Mouse (Mus musculus) limb, embryonic 11.5 days (tissue): ENCODE results near the gene Ercc6l. TPM values are rescaled to one million over a fixed set of nuclear protein-coding genes. Genes with fewer than 3 reads are reported as not detected.
A peak's percentile ranks its signal among the peaks of the same experiment; 100 is the strongest.

Source experiments
- ATAC-seq: fragments of 200-750 bp; cut with Nextera tagmentation; 2 replicates; pipeline ENCODE4 v1.8.0; 2017; ENCODE audit warnings: low read depth; ENCODE audit not compliant: insufficient number of reproducible peaks, low FRiP score, low TSS enrichment
- DNase-seq: peaks from one replicate; pipeline ENCODE4 v3.0.0-alpha.2; 2015; ENCODE audit warnings: low spot score
- H3K27ac ChIP-seq: fragments of 300-500 bp; sonication (generic); replicated peaks from 2 replicates; pipeline ENCODE4 v1.5.1; 2014; ENCODE audit warnings: low read depth, mild to moderate bottlenecking, low read length
- H3K27me3 ChIP-seq: fragments of 300-500 bp; sonication (generic); 2 replicates; pipeline ENCODE4 v1.6.1; 2014; ENCODE audit warnings: mild to moderate bottlenecking, low read length, mixed read lengths; ENCODE audit not compliant: control insufficient read depth, insufficient read depth
- H3K36me3 ChIP-seq: fragments of 300-500 bp; sonication (generic); 2 replicates; pipeline ENCODE4 v1.6.1; 2014; ENCODE audit warnings: mild to moderate bottlenecking, low read length, moderate library complexity, mixed read lengths; ENCODE audit not compliant: control insufficient read depth, insufficient read depth
- H3K4me1 ChIP-seq: fragments of 300-500 bp; sonication (generic); 2 replicates; pipeline ENCODE4 v1.6.1; 2014; ENCODE audit warnings: low read length, mixed read lengths; ENCODE audit not compliant: control insufficient read depth, insufficient read depth
- H3K4me2 ChIP-seq: fragments of 300-500 bp; sonication (generic); 2 replicates; pipeline ENCODE4 v1.6.1; 2014; ENCODE audit warnings: low read depth, mild to moderate bottlenecking, moderate library complexity; ENCODE audit not compliant: severe bottlenecking
- H3K4me3 ChIP-seq: fragments of 300-500 bp; sonication (generic); 2 replicates; pipeline ENCODE4 v1.5.1; 2014; ENCODE audit warnings: low read depth, low read length
- H3K9ac ChIP-seq: fragments of 300-500 bp; sonication (generic); 2 replicates; pipeline ENCODE4 v1.6.1; 2014; ENCODE audit warnings: mild to moderate bottlenecking, low read length
- H3K9me3 ChIP-seq: fragments of 300-500 bp; sonication (generic); 2 replicates; pipeline ENCODE4 v1.6.1; 2016; ENCODE audit warnings: low read length; ENCODE audit not compliant: control insufficient read depth
- WGBS: fragments of 180-500 bp; shearing (Covaris S2); extraction: QIAGEN DNeasy Blood & Tissue Kit; methylation state at CpG from one replicate; pipeline ENCODE4 v1.1.7; 2014; 5-methylcytosine and 5-hydroxymethylcytosine counted together
- polyA plus RNA-seq: library from polyadenylated mRNA; unstranded; fragments of >200 nt; fragmentation: Nextera tagmentation; extraction: Ambion mirVana; gene quantifications from 2 replicates; pipeline ENCODE4 v1.2.1, GENCODE M21; 2014

Gene Ercc6l
- polyA plus RNA-seq, 1 experiment from 2014 or later = 26.4 TPM

DNA sequence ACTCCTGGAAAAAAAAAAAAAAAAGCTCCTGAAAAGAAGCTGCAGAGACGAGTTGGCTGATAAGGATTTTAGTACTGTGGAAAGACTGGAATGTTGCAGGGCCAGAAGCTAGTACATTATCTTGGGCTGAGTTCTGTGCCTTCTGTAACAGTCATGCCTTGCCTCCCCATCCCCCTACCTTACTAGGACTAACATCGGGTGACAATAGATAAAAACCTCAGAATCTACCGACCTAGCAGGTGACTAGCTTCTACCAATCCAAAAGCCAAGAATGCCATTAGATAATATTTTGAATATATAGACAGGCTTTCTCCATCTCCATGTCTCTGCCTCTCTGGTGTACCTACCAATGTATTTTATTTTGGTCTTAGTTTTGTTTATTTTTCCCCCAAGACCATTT lies 14.0 kb upstream of the Ercc6l start:
- no peak for DNase-seq
- no peak overlapping the region for H3K9ac ChIP-seq
- H3K36me3 ChIP-seq = no peaks in the 10 kb centered on the region
- H3K4me3 ChIP-seq = no peak overlapping the region
- H3K27ac ChIP-seq = no peak overlapping the region
- no peaks in the 10 kb centered on the region for H3K9me3 ChIP-seq
- no peak overlapping the region for H3K4me2 ChIP-seq
- no peaks in the 10 kb centered on the region for H3K27me3 ChIP-seq
- WGBS = 70% methylated on average over 3 of the region's 3 CpGs
- no peak for ATAC-seq
- no peaks in the 10 kb centered on the region for H3K4me1 ChIP-seq

DNA sequence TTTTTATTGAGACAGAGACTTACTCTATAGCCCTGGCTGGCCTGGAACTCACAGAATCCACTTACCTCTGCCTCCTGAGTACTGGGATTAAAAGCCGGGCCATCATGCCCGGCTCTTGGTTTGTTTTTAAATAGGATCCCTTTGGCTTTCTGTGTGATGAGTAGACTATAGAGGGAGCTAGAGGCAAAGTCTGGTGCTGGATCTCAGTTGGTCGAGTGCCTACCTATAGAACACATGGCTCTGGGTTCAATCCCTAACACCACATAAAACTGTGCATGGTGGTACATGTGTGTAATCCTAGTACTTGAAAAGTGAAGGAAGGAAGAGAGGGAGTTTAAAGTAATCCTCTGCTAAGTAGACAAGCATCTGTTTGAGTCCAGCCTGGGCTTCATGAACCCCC lies 13.2 kb upstream of the Ercc6l start:
- 41% methylated on average over 3 of the region's 3 CpGs for WGBS

DNA sequence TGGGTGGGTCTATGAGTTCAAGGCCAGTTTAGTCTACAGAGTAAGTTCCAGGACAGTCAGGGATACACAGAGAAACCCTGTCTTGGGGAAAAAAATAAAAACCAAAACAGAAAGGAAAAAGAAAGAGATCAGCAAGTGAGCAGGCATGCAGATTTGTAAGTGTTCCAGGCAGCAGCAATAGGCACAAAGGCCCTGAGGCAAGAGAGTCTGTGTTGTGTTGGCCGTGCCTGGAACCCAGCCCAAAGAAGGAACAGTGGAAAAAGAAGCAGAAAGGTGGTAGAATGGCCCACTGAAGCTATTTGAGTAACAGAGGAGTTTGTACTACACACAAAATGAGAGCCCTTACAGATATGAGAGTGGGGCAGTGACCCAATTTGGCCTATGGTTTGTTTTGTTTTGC lies 12.8 kb upstream of the Ercc6l start:
- Histone ChIP-seq H3K4me1 (no peaks in the 10 kb centered on the region), H3K9me3 (no peaks in the 10 kb centered on the region), H3K4me3 (no peak overlapping the region), H3K4me2 (no peak overlapping the region), H3K9ac (no peak overlapping the region), H3K27ac (no peak overlapping the region), H3K27me3 (no peaks in the 10 kb centered on the region), H3K36me3 (no peaks in the 10 kb centered on the region)
- WGBS = 59% methylated on average over 1 of the region's 1 CpGs
- ATAC-seq (no peak), DNase-seq (no peak)

More for the DNA sequence above, 13.2 kb upstream of the Ercc6l start:
- Histone ChIP-seq H3K9ac (no peak overlapping the region), H3K27me3 (no peaks in the 10 kb centered on the region), H3K4me3 (no peak overlapping the region), H3K4me2 (no peak overlapping the region), H3K36me3 (no peaks in the 10 kb centered on the region), H3K9me3 (no peaks in the 10 kb centered on the region), H3K4me1 (no peaks in the 10 kb centered on the region), H3K27ac (no peak overlapping the region)
- DNase-seq = no peak
- ATAC-seq = no peak

DNA sequence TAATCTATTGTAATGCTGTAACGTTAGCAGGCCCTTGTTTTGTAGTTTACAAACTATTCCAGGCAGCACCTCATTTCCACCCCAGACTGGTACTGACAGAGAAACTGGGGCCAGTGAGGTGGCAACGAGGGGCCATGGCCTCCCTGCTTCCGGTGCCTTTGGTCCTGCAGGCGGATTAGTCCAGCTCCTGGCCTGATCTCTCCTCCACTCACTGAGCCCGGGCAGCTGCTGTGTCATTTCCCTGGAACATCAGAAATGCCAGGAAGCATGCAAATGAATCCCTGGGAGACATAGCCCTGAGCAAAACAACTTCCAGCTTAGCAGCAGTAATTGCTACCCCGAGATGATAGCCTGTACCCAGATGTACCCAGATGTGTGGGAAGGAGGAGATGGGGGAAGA lies 10.1 kb upstream of the Ercc6l start:
- ATAC-seq = no peak
- WGBS = 18% methylated on average over 6 of the region's 6 CpGs
- H3K4me1 ChIP-seq = no peaks in the 10 kb centered on the region
- H3K4me3 ChIP-seq = no peak overlapping the region
- H3K27ac ChIP-seq = no peak overlapping the region
- no peak for DNase-seq
- 0 out of 2 replicates have a peak overlapping the region, but pooled peaks have one; percentile 4 for H3K9ac ChIP-seq
- no peaks in the 10 kb centered on the region for H3K27me3 ChIP-seq
- H3K36me3 ChIP-seq = no peaks in the 10 kb centered on the region
- no peaks in the 10 kb centered on the region for H3K9me3 ChIP-seq
- no peak overlapping the region for H3K4me2 ChIP-seq

DNA sequence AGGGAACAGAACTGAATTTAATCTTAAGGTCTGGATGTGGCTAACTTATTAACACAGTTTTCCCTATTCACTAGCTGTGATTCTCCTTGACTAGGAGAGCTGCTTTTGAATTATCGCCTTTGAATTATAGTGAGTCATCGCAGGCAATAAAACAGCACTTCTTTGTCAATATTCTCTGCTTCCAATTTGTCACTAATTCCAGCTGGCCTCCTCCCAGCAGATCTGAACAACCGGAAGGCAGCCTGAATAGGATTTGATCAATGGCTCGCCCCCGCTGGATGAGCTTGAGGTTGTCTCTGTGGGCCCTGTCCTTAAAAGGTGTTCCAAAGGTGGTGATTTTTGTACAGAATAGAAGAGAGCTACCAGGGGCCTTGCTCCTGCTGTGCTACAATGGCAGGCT lies 9.6 kb upstream of the Ercc6l start:
- DNase-seq = no peak
- Histone ChIP-seq H3K9ac (no peak overlapping the region), H3K36me3 (no peaks in the 10 kb centered on the region), H3K4me2 (no peak overlapping the region), H3K4me3 (no peak overlapping the region), H3K27ac (no peak overlapping the region), H3K27me3 (no peaks in the 10 kb centered on the region), H3K9me3 (no peaks in the 10 kb centered on the region), H3K4me1 (no peaks in the 10 kb centered on the region)
- ATAC-seq = no peak
- 39% methylated on average over 5 of the region's 5 CpGs for WGBS

DNA sequence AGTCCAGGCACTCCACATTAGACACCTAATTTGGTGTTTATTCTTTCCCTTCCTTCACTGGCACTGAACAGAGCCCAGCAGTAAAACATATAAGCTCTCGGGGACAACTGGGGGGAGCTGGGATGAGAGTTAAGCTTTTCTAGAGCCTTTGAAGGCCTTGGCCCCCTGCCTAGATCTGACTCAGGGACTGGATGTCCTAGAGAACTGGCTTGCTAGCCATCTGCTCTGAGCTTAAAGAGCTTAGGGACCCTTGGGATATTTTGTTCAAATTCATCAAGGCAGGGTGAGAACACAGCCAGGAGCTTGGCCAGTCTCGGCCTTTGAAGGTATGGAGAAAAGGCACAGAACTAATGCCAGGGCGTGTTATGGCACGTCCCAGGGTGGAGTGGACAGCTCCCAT lies 6.6 kb upstream of the Ercc6l start:
- DNase-seq (no peak), ATAC-seq (no peak)
- Histone ChIP-seq H3K27me3 (no peaks in the 10 kb centered on the region), H3K9ac (no peak overlapping the region), H3K36me3 (no peaks in the 10 kb centered on the region), H3K27ac (no peak overlapping the region), H3K4me2 (no peak overlapping the region), H3K4me3 (no peak overlapping the region), H3K9me3 (no peaks in the 10 kb centered on the region), H3K4me1 (no peaks in the 10 kb centered on the region)
- 72% methylated on average over 4 of the region's 4 CpGs for WGBS

DNA sequence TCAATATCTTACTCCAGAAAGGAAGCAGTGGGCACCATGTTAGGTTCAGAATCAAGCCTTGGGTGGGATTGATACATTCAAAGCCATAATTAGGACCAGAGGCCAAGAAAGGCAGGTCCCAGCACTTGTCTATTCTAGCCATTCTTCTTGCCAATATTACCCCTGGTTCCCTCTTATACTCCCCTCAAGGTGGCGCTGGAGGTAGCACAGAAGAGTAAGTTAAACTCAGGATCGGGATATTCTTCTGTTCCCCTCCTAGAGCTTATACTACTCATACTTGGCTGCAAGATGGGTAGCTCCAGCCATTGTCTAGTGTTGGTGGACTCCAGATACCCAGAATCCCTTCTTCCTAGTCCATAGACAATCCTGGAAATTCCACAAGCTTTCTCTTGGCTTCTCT lies 6.2 kb upstream of the Ercc6l start:
- no peak overlapping the region for H3K4me3 ChIP-seq
- no peaks in the 10 kb centered on the region for H3K36me3 ChIP-seq
- no peak overlapping the region for H3K4me2 ChIP-seq
- 48% methylated on average over 2 of the region's 2 CpGs for WGBS
- no peak overlapping the region for H3K27ac ChIP-seq
- no peaks in the 10 kb centered on the region for H3K27me3 ChIP-seq
- ATAC-seq (no peak), DNase-seq (no peak)
- no peaks in the 10 kb centered on the region for H3K9me3 ChIP-seq
- H3K9ac ChIP-seq = no peak overlapping the region
- no peaks in the 10 kb centered on the region for H3K4me1 ChIP-seq

DNA sequence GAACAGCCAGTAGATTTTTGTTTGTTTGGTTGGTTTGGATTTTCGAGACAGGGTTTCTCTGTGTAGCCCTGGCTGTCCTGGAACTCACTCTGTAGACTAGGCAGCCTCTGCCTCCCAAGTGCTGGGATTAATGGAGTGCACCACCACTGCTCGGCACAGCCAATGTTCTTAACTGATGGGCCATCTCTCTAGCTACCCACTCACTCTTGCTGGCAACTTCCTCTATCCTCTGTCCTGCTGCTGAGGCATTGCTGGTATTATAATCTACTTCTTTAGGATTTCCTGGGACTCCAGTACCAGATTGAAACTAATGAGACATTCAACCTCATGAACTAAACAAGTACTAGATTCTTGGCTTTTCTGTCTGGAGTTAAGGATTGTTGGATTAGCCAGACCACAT lies 3.6 kb upstream of the Ercc6l start:
- DNase-seq (no peak), ATAC-seq (no peak)
- Histone ChIP-seq H3K4me3 (no peak overlapping the region), H3K9ac (no peak overlapping the region), H3K27me3 (no peaks in the 10 kb centered on the region), H3K27ac (no peak overlapping the region), H3K4me1 (no peaks in the 10 kb centered on the region), H3K36me3 (no peaks in the 10 kb centered on the region), H3K9me3 (no peaks in the 10 kb centered on the region), H3K4me2 (no peak overlapping the region)
- WGBS = 89% methylated on average over 2 of the region's 2 CpGs

DNA sequence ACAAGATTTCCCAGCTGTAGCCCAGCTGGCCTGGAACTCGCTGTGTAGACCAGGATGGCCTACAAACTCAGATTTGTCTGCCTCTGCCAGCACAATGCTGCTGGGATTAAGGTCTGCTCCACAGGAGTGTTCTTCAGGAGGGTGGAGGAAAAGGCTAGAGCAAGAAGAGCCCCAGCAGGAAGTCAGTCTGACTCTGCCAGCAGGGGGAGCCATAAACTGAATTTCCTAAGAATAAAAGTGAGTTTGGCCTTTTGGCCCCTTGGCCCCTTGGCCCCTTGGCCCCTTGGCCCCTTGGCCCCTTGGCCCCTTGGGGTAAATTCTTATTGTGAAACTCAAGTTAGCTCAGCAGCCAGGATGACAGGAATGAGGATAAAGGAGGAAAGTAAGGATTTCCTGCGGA lies 2.9 kb upstream of the Ercc6l start:
- Histone ChIP-seq H3K4me3 (no peak overlapping the region), H3K36me3 (no peaks in the 10 kb centered on the region), H3K27ac (no peak overlapping the region), H3K4me2 (no peak overlapping the region), H3K27me3 (no peaks in the 10 kb centered on the region), H3K9me3 (no peaks in the 10 kb centered on the region), H3K9ac (no peak overlapping the region), H3K4me1 (no peaks in the 10 kb centered on the region)
- peak; percentile 28 for DNase-seq
- no peak for ATAC-seq
- WGBS = 50% methylated on average over 2 of the region's 2 CpGs
